Mouse (Mus musculus) olfactory bulb, adult 2 months (tissue): ENCODE measurements around the gene Eddm3b. TPM values are rescaled to one million over a fixed set of nuclear protein-coding genes. Genes with fewer than 3 reads are reported as not detected.
"Not testable (repeated sequence)": the region's sequence is repeated elsewhere in the genome, so short reads cannot be mapped to it uniquely, and the experiment has no call there.

Experiments used
- H3K27ac ChIP-seq: fragments of 200-500 bp; 2 replicates; pipeline ENCODE4 v1.5.1; 2012; ENCODE audit warnings: low read depth, low read length; ENCODE audit not compliant: insufficient read depth
- H3K4me1 ChIP-seq: fragments of 200-500 bp; 2 replicates; pipeline ENCODE4 v1.6.1; 2012; ENCODE audit warnings: low read length; ENCODE audit not compliant: control insufficient read depth, insufficient read depth
- H3K4me3 ChIP-seq: fragments of 200-500 bp; 2 replicates; pipeline ENCODE4 v1.5.1; 2012; ENCODE audit warnings: mild to moderate bottlenecking, low read depth, low read length, moderate library complexity; ENCODE audit not compliant: insufficient read depth
- CTCF ChIP-seq: fragments of 200-500 bp; IDR thresholded peaks from 2 replicates; pipeline ENCODE4 v1.5.1; 2012; ENCODE audit warnings: low read depth, mild to moderate bottlenecking, low read length, moderate library complexity; ENCODE audit not compliant: insufficient read depth
- POLR2A ChIP-seq: fragments of 200-500 bp; IDR thresholded peaks from 2 replicates; pipeline ENCODE4 v1.6.1; 2012; ENCODE audit warnings: mild to moderate bottlenecking, low read depth, low read length, moderate library complexity; ENCODE audit not compliant: insufficient read depth
- whole genome bisulfite sequencing: fragments of 180-500 bp; shearing (Covaris S2); methylation state at CpG from one replicate; pipeline ENCODE4 v1.1.7; 2018; 5-methylcytosine and 5-hydroxymethylcytosine counted together
- polyA plus RNA-seq: library from polyadenylated mRNA; stranded (reverse); fragments of >200 nt; gene quantifications from 2 replicates; pipeline ENCODE4 v1.2.4, GENCODE M21; 2012; ENCODE audit warnings: low replicate concordance; ENCODE audit not compliant: missing spikeins, insufficient read depth, insufficient read length

Eddm3b gene
- polyA plus RNA-seq, 1 experiment = not detected

- no peak within 1 kb of the TSS for H3K27ac ChIP-seq
- TF ChIP-seq POLR2A (no peak), CTCF (no peak)
- no peaks in the 10 kb centered on the region for H3K4me1 ChIP-seq
- H3K4me3 ChIP-seq = no peak within 1 kb of the TSS
- WGBS = 36% methylated on average over 2 of the region's 2 CpGs
Measured at GRCm38 (mm10) chr14:51146685-51147084, 32.5 kb downstream of the Eddm3b start, which contains the start of gene Rnase1. Rnase1 (minus strand) TSS chr14:51146785.

GRCm38 (mm10) chr14:51148006-51148405 lies 33.8 kb downstream of the Eddm3b start:
- H3K4me3 ChIP-seq = no peak overlapping the region
- no peak for TF ChIP-seq CTCF
- no peak overlapping the region for H3K27ac ChIP-seq
- no peaks in the 10 kb centered on the region for H3K4me1 ChIP-seq
- WGBS = 91% methylated on average over 3 of the region's 3 CpGs

- Histone ChIP-seq H3K4me1 (no peaks in the 10 kb centered on the region), H3K27ac (no peak overlapping the region), H3K4me3 (no peak overlapping the region)
- 80% methylated on average over 5 of the region's 5 CpGs for WGBS
- TF ChIP-seq POLR2A (no peak), CTCF (no peak)
Measured at GRCm38 (mm10) chr14:51149164-51149563, 34.9 kb downstream of the Eddm3b start.

- Histone ChIP-seq H3K27ac (no peak overlapping the region), H3K4me3 (no peak overlapping the region), H3K4me1 (no peaks in the 10 kb centered on the region)
- 84% methylated on average over 3 of the region's 3 CpGs for WGBS
- TF ChIP-seq POLR2A (no peak), CTCF (no peak)
Measured at GRCm38 (mm10) chr14:51150206-51150831, 36.1 kb downstream of the Eddm3b start.

- H3K27ac ChIP-seq = no peak overlapping the region
- no peak overlapping the region for H3K4me3 ChIP-seq
- WGBS = 89% methylated on average over 5 of the region's 5 CpGs
- no peak for TF ChIP-seq POLR2A
- no peak for TF ChIP-seq CTCF
- no peaks in the 10 kb centered on the region for H3K4me1 ChIP-seq
Measured at GRCm38 (mm10) chr14:51152249-51152870, 38.1 kb downstream of the Eddm3b start.

- H3K4me1 ChIP-seq = no peaks in the 10 kb centered on the region
- 92% methylated on average over 5 of the region's 5 CpGs for WGBS
Measured at GRCm38 (mm10) chr14:51156056-51156735, 42.0 kb downstream of the Eddm3b start.

GRCm38 (mm10) chr14:51156736-51157068 lies 42.5 kb downstream of the Eddm3b start:
- no peak overlapping the region for H3K4me3 ChIP-seq
- WGBS = 85% methylated on average over 4 of the region's 4 CpGs
- no peaks in the 10 kb centered on the region for H3K4me1 ChIP-seq
- no peak for TF ChIP-seq CTCF
- no peak for TF ChIP-seq POLR2A
- no peak overlapping the region for H3K27ac ChIP-seq

More at GRCm38 (mm10) chr14:51156056-51156735, 42.0 kb downstream of the Eddm3b start:
- Histone ChIP-seq H3K4me3 (no peak overlapping the region), H3K27ac (no peak overlapping the region)
- TF ChIP-seq POLR2A = no peak
- TF ChIP-seq CTCF = no peak

- 96% methylated on average over 1 of the region's 1 CpGs for WGBS
- TF ChIP-seq CTCF (no peak), POLR2A (no peak)
- H3K27ac ChIP-seq = no peak overlapping the region
- H3K4me3 ChIP-seq = no peak overlapping the region
- no peaks in the 10 kb centered on the region for H3K4me1 ChIP-seq
Measured at GRCm38 (mm10) chr14:51157072-51157471, 42.8 kb downstream of the Eddm3b start.

GRCm38 (mm10) chr14:51161976-51162375 lies 47.8 kb downstream of the Eddm3b start, which contains the start of gene Rnase2b:
Rnase2b (plus strand) TSS chr14:51162260.
- 91% methylated on average over 3 of the region's 3 CpGs for whole genome bisulfite sequencing
- H3K4me1 ChIP-seq, H3K4me3 ChIP-seq, H3K27ac ChIP-seq: not testable (repeated sequence)

- not testable (repeated sequence) for H3K4me1 ChIP-seq, H3K27ac ChIP-seq, H3K4me3 ChIP-seq
- 77% methylated on average over 6 of the region's 6 CpGs for WGBS
Measured at GRCm38 (mm10) chr14:51163323-51163722, 49.1 kb downstream of the Eddm3b start.
